Mouse (Mus musculus) heart, adult 11 months (tissue): ENCODE data around the gene Jade2.
A peak's percentile ranks its signal among the peaks of the same experiment; 100 is the strongest.

Experiments
- DNase-seq: peaks from one replicate; pipeline ENCODE4 v3.0.0; 2022

The Jade2 gene

DNA sequence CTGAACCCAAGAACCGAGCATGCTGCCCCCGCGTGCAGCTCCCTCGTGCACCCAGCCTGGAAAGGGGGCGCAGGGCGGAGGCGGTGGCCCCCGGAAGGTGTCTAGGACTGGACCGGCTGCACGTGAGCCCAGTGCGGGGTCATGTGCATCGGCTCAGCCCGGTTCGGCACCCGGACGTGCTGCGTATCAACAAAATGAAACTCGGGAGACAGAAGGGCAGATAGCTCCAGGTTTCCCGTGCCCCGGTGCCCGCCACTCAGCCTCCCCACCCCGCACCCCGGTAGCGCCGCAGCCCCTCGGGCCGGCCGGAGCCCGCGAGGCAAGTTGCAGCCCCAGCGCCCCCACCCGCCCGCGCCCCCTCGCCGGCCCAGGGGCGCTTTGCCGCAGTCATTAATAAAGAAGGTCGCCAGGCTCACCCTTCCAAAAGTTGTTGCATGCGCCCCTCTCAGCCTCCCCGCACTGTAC, 805 bp downstream of the Jade2 start:
- DNase-seq = peak; percentile 98

DNA sequence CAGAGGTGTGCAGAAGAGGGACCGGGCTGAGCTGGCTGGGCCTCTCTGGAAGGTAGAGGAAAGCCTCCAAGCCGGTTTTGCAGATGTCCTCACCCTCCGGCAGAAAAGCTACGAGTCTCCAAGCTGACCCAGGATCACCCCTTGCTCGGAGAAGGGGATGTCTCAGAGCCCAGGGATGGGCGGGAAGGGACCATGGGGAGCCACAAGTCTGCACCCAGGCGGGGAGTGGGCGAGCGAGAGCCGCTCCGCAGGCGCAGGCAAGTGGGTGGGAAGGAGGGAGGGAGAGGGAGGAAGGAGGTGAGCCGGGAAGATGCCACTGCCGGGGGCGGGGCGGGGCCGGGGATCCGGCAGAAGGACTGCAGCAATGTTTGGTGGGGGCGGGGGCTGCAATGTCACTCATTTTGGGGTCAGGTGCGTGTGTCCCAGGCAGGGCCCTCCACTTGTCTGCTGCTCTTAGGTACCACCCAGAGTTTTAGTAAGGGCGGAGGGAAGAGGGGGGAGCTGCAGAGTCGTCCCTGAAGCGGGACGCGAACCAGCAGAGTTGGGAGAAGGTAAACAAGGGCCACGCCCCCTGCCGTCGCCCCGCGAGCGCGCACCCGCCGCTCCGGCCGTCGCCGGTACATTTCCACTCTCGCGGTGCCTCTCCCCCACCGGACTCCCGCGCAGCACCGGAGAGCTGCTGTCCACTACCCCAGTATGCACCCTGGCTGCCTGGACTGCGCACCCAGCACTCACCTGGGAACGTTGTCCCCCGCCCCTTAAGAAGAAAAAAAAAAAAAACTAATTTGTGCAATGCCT, 1.4 kb downstream of the Jade2 start:
- peak; percentile 98 for DNase-seq

DNA sequence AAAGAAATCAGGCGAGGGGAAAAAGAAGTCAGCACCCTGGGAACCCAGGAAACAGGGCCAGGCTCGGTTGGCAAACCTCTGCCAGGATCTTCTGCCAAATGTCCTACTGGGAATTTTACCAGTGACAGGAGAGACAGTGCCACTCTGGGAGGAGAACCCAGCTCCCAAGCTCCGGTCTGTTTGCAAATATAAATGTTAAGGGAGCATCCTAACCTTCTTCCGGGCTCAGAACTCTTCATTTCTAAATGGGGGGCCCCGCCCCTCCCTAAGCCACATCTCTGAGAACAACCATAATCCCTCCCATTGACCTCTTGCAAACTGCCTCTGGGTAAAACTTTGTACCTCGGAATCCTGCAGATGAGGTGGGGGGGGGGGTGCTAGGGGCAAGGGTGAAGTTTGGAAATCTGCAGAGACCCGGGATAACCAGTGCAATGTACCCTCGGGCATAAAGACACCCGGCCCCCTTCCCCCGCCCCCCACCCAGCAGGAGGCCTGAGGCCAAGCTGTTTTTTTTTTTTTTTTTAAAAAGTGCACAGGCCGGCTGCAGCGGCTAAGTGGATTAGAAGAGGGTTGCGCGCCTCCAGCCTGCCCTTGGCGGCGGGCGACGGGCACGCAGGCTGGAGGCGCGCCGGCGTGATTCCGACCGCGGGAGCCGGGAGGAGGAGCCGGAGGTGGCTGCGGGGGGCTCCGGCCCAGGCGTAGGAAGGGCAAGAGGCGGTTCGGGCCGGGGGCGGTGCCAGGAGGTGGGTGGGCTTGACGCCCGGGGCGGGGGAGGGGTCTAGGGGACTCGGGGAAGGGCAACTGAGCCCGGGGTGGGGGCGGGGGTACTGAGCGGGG, 2.3 kb downstream of the Jade2 start:
- DNase-seq = peak; percentile 98

DNA sequence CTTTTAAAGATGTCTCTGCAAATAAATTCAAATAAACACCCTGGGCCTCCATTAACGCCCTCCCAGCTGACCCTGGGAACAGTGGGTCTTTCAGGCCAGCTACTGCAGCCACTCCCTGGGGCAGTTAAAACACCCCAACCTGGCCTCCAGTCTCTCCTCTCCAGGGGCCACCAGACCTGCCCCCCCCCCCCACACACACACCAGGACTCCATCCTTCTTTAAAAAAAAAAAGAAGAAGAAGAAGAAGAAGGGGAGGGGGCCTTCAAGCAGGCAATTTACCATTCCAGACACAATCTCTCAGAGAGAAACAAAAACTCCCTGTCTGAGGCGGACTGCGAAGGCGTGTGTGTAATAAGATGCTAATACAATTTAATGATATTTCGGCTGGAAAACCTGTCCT, 4.9 kb downstream of the Jade2 start:
- DNase-seq = no peak

DNA sequence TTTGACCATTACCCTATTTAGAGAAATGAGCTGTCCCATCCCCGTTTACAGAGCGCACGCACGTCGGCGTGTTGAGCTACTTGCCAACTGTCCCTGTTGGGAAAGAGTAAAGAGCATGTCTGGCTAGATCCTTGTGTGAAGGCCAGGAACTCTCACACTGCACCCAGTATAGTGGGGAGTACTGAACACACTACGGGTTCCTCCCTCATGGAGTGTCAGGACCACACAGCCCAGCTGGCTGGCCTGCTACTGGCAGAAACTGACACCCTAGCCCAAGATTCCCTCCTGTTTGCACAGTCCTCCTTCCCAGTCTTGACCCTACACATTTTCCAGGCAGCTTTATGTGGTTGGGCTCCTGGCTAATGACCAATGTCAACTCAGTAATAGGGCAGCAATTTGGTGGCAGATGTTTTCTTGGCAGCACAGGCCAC, 5.3 kb downstream of the Jade2 start:
- peak; percentile 93 for DNase-seq

DNA sequence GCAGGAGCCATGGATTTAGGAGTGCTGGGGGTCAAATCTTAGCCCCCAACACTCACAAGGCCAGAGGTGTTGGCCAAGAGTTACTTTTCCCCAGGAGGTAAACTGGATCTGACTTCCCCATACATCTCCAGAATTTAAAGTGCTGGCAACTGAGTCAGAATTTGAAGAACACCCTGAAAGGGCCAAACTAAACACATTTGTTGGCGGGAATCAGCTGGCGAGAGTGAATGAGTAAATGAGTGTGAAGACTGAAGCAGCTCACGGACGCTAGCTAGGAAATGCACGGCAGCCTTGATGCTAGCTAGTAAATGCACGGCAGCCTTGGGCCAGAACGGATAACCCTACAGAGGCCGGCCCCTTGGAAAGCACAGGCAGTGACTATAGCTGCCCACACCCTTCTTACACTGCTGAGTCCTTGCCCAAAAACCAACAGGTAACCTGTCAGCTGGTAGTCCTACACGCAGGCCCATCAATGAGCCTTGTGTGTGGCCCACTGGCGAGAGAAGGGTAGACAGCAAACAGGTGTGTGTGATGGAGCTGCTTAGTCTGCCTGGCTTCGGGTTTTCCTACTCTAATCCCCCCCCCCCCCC, 6.6 kb downstream of the Jade2 start:
- DNase-seq = no peak

DNA sequence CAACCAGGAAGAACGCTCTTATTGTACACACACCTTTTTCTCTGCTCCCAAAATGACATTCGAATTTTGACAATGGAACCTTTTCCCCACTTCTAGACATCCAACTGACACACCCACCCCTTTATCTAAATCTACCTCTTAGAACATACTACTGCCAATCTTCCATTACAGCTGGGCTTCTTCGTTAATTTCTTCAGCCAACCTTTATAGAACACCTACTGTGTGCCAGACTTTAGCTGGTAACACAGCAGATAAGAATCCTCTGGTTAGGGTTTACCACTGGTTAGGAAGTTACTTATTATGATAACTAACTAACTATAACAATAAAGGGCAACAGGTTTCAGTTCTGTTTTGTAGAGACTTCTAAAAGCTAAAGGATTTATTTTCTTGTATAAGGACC, 9.1 kb downstream of the Jade2 start:
- no peak for DNase-seq

DNA sequence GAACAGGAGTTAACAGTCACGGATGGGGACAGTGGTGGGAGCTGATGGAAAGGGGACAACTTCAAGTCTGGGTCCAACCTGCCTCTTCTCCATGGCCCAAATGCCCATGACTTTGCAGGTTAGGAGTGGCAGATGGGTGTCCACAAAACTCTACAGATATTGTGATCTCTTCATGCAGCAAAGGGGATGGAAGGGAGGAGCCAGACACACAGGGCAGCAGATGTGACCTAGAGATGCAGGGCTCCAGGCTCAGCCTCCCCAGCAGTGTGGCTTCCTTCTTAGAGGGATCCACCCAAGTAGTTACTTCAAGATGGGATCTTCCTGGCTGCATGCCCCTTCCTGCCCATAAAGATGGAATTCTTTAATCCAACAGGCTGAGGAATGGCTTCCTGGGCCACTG, 9.6 kb downstream of the Jade2 start:
- DNase-seq = no peak

DNA sequence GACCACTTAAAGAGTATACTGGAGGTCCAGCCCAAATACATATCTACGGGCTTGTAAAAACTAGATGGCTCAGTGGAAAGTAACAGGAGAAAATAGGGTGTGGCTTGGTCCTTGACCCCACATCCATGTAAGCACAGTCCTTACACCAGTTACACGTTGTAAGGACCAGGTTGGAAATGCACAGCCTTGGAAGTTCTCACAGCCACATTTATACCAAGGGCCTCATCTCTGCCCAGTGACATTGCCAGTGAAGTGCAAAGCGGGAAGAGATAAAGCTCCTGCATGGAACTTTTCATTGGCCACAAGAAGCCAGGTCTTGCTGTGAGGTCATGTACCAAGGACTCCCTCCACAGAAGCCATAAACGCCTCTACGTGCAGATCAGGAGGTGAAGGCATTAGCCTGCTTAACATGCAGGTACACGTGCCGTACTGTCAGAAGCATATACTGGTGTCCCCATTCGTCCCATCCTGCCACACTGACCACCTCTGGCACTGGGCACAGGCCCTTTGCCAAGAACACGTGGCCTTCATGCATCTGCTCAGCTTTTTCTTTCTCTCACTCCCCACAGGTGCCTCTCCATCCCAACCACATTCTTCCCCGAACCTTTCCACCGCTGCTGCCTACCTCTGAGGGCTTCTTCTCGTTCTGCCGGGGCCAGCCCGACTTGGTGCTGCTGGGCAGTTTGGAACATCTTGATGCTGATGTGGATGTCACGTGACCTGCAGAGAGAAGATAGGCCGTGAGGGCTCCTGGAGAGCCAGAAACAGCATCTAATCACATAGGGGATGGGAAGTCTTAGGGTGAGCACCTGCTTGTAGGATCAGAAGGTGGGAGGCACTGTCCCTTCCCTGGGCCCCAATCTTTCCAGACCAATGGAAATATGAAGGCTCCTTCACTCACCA, 11.2 kb downstream of the Jade2 start:
- DNase-seq = no peak

DNA sequence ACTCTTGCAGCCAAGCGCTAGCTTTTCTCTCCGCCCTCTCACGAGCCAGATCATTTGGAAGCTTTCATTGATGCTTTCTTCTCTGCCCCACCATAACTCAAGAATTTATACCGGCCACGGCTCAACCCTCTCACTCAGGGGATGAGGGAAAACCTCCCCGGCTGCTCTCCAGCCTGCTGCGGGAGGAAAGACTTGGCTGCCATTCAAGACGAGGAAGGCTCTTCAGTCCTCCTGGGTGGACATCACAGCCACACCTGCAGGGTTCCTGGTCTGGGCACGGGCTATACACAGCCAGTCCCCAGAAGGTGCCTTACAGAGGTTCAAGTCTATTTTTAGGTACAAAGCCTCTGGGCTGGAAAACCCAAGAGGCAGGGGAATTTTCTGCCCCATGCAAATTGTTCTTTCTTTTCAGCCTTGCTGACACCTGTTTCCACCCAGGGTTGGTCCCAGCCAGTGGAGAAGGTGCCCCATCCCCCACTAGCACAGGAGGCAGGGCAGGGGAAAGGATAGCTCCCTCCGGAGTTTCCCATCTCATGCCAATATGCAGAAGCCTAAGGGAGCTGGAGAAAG, 12.8 kb downstream of the Jade2 start:
- no peak for DNase-seq

DNA sequence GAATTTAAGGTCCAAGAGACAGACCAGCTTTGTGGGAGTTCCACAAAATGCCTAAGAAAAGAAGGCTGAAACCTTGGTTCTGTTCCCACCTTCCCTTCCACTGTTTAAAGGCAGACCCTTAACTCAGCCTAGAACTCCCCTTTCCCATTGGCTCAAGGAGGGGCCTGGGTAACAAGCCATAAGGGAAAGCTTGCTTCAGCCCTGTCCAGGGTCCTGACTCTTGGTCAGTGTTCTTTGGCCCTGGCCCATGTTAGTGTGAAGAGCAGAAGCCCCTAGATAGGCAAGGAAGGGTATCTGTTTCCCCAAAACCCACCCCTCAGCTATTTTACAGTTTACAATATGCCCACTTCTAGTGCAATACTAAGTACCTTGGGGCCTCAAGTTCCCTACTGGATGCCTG, 13.6 kb downstream of the Jade2 start:
- DNase-seq = no peak

DNA sequence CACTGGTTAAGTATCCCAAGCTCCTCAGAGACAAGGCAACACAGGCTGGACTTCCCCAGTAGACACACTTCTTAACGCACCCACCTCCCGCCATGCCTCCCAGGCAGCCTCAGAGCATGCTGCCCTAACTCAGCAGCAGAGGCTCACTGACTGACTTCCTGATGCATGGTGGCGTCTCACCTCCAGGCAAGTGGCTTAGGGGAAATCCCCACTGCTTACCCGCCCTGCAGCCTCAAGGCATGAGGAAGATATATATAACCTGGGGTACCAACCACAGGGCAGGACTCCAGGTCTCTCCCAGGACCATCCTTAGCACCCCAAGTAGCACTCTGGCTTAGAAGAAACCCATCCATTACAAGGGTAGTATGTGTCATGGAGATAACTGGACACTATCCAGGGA, 14.3 kb downstream of the Jade2 start:
- no peak for DNase-seq

DNA sequence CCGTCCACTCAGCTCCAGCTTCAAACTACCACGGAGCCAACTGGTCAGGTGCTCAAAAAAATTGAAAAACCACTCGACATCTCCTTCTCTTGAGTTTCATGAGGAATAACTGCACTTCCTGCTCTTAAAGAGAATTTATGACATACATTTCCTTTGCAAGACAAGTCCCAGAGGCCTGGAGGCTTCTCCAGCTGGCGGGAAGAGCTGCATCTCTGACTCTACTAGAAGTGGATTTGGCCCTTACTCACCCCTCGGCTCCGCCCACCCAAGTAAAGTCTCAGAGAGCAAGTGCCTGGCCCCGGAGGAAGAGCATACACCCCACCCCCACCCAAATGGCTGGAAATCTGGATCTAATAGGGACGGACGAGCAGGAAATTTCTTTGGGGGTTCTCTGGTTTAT, 16.3 kb downstream of the Jade2 start:
- DNase-seq = peak; percentile 94

DNA sequence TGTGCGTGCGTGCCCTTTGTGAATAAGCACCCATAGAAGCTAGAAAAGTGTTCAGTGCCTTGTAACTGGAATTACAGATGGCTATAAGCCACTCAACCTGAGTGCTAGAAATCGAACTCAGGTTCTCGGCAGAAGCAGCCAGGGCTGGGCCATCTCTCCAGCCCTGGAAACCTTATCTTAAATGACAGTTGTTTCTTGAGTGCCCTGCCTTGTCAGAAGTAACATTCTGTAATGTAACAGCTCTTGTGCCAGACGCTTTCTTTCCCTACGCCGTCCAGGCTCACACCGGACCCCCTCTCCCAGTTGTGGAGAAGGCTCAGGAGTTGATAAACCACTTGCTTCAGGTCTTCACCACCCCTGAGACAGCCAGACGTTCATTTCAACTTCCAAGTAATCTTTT, 16.8 kb downstream of the Jade2 start:
- no peak for DNase-seq

DNA sequence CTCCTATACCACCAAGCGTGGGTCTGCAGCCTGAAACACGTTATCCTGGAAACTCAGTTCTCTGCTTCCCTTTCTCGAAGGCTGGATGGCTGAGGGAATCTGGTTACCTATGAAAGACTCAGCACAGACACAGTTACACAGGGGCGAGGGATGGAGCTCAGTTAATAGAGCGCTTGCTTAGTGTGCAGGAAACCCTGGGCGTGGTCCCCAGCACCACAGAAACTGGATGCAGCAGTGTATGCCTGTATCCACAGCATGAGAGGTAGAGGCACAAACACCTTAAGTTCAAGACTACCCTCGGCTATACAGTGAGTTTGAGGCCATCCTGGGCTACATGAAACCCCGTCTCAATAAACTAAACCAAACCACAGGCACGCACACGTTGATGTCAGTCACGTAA, 17.5 kb downstream of the Jade2 start:
- no peak for DNase-seq

DNA sequence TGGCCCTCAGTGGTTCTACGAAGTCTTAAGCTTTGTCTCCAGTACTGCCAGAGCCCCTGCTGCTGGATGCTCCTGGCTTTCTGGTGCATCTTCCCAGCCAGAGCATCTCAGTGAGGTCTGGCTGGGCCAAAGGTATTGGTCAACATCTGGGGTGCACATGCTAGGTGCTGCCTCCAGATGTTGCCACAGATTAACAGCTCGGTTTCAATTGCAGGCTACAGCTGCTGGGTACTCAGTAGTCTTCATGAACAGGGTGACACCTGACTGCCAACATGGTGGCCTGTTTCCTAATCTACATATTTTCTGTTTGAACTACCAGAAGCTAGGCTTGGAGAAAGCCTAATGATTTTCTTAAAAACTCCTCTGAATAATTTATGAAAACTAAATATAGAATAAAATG, 18.3 kb downstream of the Jade2 start:
- no peak for DNase-seq

DNA sequence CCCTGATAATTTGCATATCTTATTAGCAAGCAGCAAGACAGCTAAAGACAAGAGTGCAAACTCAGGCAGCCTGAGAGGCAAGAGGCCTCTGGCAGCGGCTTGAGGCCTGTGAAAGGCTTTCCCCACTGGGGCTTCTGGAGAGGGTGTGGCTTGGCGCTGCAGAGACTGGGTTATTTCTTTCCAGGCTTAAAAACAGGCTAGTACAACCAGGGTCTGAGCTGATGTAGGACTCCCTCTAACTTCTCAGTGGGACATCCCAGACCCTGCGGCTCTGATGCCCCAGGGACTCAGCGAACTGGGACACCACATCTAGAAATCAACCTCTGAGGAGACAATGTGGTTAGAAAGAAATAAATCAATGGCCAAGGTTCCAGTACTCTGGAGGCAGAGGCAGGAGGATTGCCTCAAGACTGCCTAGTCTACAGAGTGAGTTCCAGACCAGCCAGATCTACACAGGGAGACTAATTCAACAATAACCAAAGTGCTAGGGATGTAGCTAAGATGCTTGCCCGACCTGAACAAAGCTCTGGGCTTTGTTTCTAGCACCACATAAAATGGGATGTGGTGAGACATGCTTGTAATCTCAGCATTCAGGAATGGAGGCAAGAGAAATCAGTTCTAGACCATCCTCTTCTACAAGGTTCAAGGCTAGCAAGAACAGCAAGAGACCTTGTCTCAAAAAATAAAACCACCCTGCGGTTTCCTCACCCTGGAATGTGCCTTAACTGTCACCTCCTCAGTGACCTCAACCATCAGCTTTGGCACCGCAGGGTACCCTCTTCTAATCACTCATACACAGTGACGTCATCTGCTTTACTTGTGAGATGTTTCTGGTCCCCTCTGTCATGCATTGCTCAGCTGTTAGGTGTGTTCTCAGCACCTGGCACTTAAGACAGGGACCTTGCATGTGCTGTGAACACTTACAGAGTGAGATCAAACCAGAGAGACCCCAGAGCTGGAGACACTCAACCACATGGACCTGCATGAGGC, 20.0 kb downstream of the Jade2 start:
- DNase-seq = peak; percentile 94

DNA sequence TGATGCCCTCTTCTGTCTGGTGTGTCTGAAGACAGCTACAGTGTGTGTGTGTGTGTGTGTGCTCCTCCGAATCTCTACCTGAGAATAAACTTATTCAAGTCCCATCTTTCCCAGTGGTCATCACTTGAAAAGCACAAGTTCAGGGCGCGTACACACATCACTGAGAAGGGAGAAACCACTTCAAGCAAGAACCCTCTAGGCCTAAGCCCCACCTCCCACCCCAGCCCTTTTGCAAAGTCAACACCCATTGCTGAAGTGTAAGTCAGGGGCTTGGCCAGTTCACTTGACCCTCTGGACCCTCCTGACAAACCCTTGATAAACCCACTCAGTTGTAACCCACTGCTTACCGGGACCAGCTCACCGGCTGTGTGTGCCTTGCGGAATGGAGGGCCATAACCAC, 20.9 kb downstream of the Jade2 start:
- no peak for DNase-seq

DNA sequence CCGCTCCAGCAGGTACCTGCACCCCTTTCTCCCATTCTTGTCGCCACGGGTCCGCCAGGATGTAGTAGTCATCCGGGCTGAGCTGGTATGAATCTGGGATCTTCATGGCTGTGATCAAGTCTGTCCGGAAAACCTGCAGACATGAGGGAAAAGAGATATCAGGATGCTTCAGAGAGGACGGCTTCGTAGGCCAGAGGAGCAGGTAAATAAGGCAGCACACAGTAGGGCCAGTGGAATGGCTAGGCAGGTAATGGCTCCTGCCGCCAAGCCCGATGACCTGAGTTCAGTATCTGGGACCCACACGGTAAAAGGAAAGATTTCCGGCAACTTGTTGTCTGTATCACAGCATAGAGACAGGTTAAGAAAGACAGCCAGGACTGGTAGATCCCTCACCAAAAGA, 21.9 kb downstream of the Jade2 start:
- no peak for DNase-seq

DNA sequence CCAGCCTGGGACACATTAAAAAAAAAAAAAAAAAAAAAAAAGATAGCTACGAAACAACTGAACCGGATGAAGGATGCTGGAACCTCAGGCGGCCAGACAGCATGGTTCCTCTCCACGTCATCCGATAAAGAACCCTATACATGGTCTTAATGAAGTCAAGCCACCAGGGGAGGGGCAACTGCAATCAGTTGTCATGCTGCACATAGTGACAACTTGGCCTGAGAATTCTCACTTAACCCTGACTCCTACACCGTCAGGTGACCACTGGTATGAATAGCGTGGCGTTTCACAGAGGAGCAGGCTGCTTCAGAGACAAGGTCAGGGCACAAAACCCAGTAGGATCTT, 23.4 kb downstream of the Jade2 start:
- no peak for DNase-seq

DNA sequence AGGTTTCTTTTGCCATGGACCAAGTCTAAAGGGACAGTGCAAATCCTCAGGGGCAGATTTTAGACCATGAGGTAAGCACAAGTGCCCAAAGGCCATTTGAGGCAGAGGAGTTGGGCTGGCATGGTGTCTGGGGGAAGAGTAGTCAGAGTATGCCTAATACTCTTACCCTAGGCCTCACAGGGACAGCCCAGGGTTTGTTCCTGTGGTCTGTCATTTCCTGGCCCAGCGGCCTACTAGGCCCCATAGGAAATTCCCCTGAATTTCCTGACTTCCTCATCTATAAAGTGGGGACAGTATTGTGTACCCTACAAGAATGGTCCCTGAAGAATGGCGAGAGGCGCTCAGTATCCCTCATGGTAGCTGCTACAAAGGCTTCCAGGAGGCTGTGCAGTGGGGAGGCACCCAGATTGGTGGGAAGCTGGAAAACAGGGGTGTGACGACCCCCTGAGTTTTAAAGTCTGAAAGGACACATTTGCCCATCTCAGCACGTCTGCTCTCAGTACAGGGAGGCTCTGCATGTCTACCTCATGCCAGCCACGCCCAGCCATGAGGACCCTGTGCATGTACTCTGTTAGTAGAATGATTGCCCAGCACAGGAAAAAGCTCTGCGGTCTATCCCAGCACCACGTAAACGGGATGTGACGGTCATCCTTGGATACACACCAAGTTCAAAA, 23.9 kb downstream of the Jade2 start:
- DNase-seq = no peak
